Mouse (Mus musculus): Measurements from ENCODE around the gene Mfap1a.

- TF ChIP-seq ZC3H11A (IDR thresholded peaks at IDR 0.05; ENCODE audit: borderline replicate concordance, low read depth, low read length) (no peak), HCFC1 (IDR thresholded peaks at IDR 0.05; ENCODE audit: borderline replicate concordance, insufficient read depth, low read length) (no peak), MAFK (IDR thresholded peaks at IDR 0.05; ENCODE audit: insufficient read depth, low read depth, low read length) (no peak)
Observed at GRCm38 (mm10) chr2:121448136-121448535, 58.3 kb downstream of the Mfap1a start.

Measured in ES-E14 (cell line).